Mouse (Mus musculus) olfactory bulb, adult 2 months (tissue): ENCODE measurements around the gene Olfml3. TPM values are rescaled to one million over a fixed set of nuclear protein-coding genes. Genes with fewer than 3 reads are reported as not detected.

Source experiments
- H3K27ac ChIP-seq: fragments of 200-500 bp; 2 replicates; pipeline ENCODE4 v1.5.1; 2012; ENCODE audit warnings: low read depth, low read length; ENCODE audit not compliant: insufficient read depth
- H3K4me1 ChIP-seq: fragments of 200-500 bp; 2 replicates; pipeline ENCODE4 v1.6.1; 2012; ENCODE audit warnings: low read length; ENCODE audit not compliant: control insufficient read depth, insufficient read depth
- H3K4me3 ChIP-seq: fragments of 200-500 bp; 2 replicates; pipeline ENCODE4 v1.5.1; 2012; ENCODE audit warnings: mild to moderate bottlenecking, low read depth, low read length, moderate library complexity; ENCODE audit not compliant: insufficient read depth
- CTCF ChIP-seq: fragments of 200-500 bp; IDR thresholded peaks from 2 replicates; pipeline ENCODE4 v1.5.1; 2012; ENCODE audit warnings: low read depth, mild to moderate bottlenecking, low read length, moderate library complexity; ENCODE audit not compliant: insufficient read depth
- POLR2A ChIP-seq: fragments of 200-500 bp; IDR thresholded peaks from 2 replicates; pipeline ENCODE4 v1.6.1; 2012; ENCODE audit warnings: mild to moderate bottlenecking, low read depth, low read length, moderate library complexity; ENCODE audit not compliant: insufficient read depth
- WGBS: fragments of 180-500 bp; shearing (Covaris S2); methylation state at CpG from one replicate; pipeline ENCODE4 v1.1.7; 2018; 5-methylcytosine and 5-hydroxymethylcytosine counted together
- polyA plus RNA-seq: library from polyadenylated mRNA; stranded (reverse); fragments of >200 nt; gene quantifications from 2 replicates; pipeline ENCODE4 v1.2.4, GENCODE M21; 2012; ENCODE audit warnings: low replicate concordance; ENCODE audit not compliant: missing spikeins, insufficient read depth, insufficient read length

Gene Olfml3
- polyA plus RNA-seq, 1 experiment, result not detected

DNA sequence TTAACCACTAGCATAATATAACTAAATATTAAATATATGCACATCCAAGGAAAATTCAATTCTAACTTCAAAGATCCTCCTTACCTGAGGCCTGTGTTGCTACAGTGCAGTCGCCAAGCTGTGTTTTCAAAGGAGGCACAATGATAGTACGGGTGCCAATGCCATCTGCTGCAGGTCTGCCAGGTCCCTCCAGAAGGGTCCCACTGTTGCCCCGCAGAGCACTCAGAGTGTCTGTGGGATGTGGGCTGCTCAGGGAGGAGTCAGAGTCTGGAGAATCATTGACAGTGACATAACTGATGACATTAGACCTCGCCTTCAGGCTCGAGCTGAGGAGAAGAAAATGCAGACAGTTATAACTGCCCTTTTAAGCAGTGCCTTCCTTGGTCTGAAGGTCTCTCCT lies 8.9 kb upstream of the Olfml3 start:
- Histone ChIP-seq H3K4me1 (peaks cover 6% of the 10 kb centered on the region; the same call in 1 of the 2 replicates), H3K27ac (peak overlapping the region; percentile 29; the same call in 1 of the 2 replicates), H3K4me3 (no peak overlapping the region)
- TF ChIP-seq CTCF (no peak), POLR2A (no peak)
- WGBS, result 90% methylated on average over 5 of the region's 5 CpGs

DNA sequence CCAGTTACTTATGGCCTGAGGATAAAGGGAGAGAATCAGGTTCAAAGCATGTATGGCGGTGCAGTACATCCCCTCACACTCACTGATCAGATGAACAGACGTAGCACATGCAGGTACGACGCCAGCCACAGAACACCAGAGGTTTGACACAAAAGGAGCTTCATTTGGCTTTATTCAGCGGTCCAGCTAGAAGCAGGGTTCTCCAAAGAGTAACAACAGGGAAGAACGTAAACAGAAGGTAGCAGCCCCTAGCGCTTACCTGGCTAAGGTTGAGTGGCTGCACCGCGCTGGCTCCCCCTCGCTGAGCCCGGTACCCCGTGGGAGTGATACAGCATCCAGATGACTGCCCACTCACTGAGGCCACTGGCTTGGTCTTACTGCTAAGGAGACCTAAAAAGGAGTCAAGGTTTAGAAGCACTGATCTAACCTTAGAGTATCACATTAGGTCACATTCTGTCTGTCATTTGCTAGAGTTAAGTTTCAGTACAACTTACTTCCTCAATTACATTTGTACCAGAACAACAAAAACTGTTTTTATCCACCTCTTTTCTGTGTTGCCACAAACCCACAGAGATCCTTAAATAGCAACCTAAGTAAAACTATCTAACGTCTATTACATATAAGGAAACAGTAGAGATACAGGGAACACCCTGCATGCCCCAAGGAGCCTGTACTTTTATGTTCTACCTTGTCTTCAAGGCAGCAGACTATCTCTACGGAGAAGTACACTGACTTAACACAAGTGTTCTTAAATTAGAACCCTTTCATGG lies 7.4 kb upstream of the Olfml3 start:
- peaks cover 6% of the 10 kb centered on the region; the same call in 1 of the 2 replicates for H3K4me1 ChIP-seq
- TF ChIP-seq POLR2A (no peak), CTCF (no peak)
- 79% methylated on average over 14 of the region's 14 CpGs for WGBS
- H3K4me3 ChIP-seq, result no peak overlapping the region
- H3K27ac ChIP-seq, result no peak overlapping the region

DNA sequence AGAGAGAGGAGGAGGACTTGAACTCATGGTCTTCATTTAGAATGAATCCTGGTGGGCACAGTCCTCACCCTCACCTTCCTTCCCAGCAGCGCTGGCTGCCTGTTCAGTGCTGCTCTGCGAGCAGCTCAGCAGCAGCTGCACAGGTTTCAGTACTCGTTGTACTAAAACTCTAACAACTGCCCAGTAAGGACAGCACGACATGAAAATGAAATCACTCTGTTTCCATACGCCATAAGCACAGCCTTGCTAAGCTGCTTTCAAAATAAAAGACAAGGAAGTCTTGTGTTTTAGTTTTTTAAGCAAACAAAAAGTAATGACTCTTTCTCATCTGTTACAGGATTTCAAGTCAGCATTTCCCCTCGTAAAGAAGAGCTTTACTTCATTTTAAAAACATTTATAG lies 5.4 kb upstream of the Olfml3 start:
- H3K27ac ChIP-seq, result no peak overlapping the region
- TF ChIP-seq CTCF (no peak), POLR2A (no peak)
- peaks cover 6% of the 10 kb centered on the region; the same call in 1 of the 2 replicates for H3K4me1 ChIP-seq
- H3K4me3 ChIP-seq, result no peak overlapping the region
- WGBS, result 83% methylated on average over 6 of the region's 6 CpGs

DNA sequence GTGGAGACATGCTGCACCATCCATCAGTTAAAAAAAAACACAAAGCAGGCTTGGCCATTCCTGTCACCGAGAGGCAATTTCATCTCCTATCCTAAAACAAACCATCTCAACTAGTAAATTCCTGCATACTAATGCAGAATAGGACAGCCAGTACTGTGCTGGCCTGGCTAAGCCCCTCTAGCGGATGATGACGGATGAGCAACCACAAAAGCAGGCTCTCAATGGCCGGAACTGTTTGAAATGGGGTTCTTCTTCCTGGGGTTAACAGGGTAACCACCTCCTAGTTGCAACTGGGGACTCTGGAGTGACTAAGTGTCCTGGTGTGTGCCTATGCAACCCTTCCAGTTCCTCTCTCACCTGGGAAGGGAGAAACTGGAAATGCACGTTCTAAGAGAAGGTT lies 2.5 kb upstream of the Olfml3 start:
- TF ChIP-seq CTCF, result no peak
- TF ChIP-seq POLR2A, result no peak
- H3K4me3 ChIP-seq, result no peak overlapping the region
- 56% methylated on average over 5 of the region's 5 CpGs for WGBS
- peaks cover 28% of the 10 kb centered on the region for H3K4me1 ChIP-seq
- H3K27ac ChIP-seq, result no peak overlapping the region

DNA sequence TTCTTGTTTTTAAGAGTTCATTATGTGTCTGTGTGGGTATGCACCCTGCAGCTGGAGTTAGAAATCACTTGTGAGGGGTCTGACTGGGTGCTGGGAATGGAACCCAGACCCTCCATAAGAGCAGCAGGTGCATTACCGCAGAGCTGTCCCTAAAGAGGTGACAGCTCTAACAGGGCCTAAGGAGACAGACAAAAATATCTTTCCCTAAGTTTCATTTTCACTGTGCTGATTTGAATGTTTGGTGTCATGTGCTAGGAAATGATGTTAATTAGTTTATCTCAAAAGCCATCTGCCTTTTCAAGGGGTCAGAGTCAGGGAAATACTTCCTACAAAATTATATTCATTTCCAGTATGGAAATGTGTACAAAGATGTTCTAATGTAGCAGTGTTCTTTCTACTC lies 1.5 kb upstream of the Olfml3 start, which contains the start of gene Gm10964:
Gene Gm10964, plus strand, starts transcription at position 38 of the 400 bp plus-strand sequence.
- H3K4me3 ChIP-seq, result peak within 1 kb of the TSS; percentile 14; the same call in 1 of the 2 replicates
- TF ChIP-seq CTCF (no peak), POLR2A (no peak)
- WGBS, result 74% methylated on average over 1 of the region's 1 CpGs
- peak within 1 kb of the TSS; percentile 71 for H3K27ac ChIP-seq
- peaks cover 35% of the 10 kb centered on the region for H3K4me1 ChIP-seq

DNA sequence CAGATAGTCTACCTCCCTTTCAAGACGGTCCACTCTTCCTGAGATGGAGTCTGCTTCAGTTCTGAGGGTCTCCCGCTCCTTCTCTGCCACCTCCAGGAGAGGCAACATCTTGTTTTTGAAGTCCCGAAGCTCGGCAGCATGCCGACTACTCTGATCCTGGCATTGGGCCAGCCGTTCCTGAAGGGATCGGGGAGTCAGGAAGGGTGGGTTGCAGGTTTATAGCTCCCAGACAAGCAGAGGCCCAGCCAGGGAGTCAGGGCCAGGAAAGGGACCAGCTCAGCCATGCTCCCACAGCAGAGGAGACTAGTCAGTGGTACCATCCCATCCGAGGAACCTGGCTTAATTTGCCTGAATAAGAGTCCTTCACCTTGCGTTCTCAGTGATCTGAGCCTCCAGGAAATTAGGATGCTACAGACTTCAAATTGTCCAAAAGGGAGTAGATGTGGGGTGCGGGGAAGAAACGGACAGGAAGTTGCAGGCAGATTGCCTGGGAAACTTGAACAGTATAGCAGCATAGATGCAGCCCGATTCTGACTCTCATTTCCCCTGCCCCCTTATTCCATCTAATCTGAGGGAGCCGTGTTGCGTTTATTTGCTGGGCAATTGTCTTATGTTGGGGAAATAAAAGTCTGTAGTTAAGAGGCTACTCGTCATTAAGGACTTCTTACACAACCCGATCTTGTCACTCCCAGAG lies 593 bp downstream of the Olfml3 start:
- H3K4me1 ChIP-seq, result peaks cover 53% of the 10 kb centered on the region
- WGBS, result 38% methylated on average over 16 of the region's 16 CpGs

DNA sequence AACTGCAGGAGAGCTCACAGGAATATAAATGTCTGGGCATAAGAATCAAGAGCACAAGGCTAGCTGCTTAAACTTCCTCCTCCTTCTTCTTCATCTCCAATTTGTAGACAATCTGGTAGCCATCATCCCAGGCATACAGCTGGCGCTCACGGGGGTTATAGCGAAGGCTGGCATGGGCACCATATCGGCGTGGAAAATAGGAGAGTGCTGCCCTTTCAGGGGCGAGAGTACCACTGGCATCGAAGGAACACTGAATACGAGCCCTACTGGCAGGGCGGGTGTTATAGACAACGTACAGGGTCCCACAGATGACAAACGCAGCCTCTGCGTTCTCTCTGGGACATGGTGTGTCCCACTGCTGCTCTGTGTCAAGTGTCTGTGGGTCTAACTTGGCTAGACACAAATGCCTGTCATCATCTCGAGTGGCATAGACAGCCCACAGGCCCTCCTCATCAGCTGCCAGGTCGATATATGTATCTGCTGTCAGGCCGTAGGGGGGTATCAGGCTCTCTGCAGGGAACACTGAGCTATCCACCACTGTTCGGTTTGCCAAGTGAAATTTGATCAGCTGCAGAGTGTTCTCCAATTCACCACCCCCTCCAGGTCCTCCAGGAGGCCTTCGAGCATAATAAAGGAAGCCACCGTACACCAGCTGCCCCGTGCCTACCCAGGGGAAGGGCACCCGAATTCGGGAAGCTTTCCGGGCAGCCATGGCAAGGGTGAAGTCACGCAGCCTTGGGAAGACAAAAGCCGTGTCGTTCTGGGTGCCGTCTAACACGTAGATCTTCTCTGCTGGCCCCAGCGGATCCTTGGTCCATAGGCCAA lies 1.8 kb downstream of the Olfml3 start:
- Histone ChIP-seq H3K4me1 (peaks cover 54% of the 10 kb centered on the region), H3K4me3 (no peak overlapping the region), H3K27ac (peak overlapping the region; percentile 96)
- 77% methylated on average over 28 of the region's 28 CpGs for WGBS
- no peak for TF ChIP-seq CTCF

More for the DNA sequence above, 593 bp downstream of the Olfml3 start:
- Histone ChIP-seq H3K4me3 (no peak overlapping the region), H3K27ac (peak overlapping the region; percentile 96)
- TF ChIP-seq POLR2A (no peak), CTCF (no peak)

DNA sequence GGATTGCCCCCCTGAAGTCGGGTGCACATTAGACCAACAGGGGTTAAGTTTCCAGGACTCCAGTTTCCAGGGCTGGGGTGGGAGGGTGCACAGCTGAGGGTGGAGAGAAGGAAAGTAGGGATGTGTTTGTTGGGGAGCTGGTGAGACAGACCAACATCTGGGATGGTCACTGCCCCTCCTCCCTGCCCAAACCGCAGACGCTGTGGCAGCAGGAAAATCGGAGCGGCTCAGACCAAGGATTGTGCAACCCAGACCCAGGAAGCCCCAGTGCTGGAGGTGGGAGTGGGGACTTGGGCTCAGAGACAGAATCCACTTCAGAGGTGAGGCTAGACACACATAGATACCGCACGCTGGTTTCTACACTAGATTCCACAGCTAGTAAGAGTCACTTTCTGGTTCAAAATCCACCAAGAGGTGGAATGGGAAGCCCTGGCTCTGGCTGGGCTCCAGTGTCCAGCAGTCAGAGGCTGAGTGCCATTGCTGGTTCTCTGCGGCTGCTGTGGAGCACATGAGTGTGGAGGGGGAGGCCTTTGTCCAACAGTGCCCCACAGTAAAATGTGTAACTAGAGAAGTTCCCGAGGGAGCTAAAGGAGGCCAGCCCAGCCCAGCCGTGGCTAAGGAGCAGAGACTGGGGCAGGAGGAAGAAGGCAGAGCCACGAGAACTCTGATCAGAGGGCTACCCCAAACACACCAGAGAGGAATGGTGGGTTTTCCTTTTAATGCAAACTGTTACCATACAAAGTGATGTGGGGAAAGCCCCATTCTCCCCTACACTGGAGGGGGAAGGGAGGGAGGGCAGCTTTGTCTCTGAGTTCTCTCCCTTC lies 2.9 kb downstream of the Olfml3 start:
- Histone ChIP-seq H3K4me1 (peaks cover 54% of the 10 kb centered on the region), H3K27ac (peak overlapping the region; percentile 96), H3K4me3 (no peak overlapping the region)
- no peak for TF ChIP-seq CTCF
- TF ChIP-seq POLR2A, result no peak
- WGBS, result 23% methylated on average over 11 of the region's 11 CpGs
